Mouse (Mus musculus) frontal cortex, postnatal 36 days (tissue): ENCODE results near the gene Pfas.

Source experiments
- DNase-seq, 2 experiments: peaks; one replicate each; pipeline ENCODE4 v3.0.0; 2022; ENCODE audit warnings: low spot score in 2 of 2

Pfas gene

DNA sequence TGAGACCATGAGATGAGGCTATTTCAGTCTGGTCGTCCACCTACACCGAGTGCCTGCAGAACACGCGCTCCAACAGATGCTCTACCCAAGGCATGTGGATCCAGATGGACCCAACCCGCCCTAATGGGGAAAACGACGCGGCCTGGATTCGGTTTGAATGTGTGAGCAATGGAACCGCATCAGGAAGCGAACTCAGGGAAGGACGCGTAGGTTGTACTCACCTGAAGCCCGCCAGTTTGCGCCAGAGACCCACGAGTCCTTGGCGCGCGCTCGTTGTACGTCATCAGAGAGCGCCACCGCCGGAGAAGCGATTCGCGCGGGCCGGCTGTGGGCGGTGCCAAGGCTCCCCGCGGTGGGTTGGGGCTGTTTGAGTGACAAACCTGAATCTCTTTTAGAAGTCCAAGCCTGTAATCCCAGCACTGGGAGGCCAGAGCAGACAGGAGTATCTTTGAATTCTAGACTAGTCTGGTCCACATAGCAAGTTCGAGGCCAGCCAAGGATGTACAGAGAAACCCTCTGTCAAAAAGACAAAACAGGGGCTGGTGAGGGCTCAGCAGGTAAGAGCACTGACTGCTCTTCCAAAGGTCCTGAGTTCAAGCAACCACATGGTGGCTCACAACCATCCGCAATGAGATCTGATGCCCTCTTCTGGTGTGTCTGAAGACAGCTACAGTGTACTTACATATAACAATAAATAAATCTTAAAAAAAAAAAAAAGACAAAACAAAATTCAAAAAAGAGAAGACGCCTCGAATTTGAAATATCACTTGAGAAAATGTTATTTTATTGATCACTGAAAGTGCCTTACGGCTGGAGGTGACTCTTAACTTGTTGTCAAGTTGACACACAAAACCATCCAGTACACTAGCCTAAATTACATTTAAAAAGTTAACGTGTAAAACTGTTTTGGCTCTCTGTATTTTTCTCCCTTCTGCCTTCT lies at the start of gene Pfas:
TSS of gene Pfas (minus strand) at position 279 of the 940 bp plus-strand sequence.
- DNase-seq: peak; percentile 91 to 95

DNA sequence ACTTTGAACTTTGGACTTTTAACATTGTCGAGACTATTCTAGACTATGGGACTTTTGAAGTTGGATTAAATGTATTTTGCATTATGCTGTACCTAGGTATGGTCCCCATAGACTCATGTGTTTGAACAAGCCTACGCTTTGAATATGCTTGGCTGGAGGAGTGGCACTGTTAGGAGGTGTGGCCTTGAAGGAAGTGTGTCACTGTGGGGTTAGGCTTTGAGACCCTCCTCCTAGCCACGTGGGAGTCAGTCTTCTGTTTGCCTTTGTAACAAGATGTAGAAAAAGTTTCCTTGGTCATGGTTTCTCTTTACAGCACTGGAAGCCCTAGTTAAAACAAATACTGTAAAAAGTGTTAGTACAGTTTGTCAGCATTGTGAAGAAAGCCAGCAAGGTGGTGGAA lies 45.6 kb upstream of the Pfas start:
- DNase-seq: no peak

GRCm38 (mm10) chr11:69052824-69053421 lies 44.7 kb upstream of the Pfas start:
- DNase-seq: no peak

DNA sequence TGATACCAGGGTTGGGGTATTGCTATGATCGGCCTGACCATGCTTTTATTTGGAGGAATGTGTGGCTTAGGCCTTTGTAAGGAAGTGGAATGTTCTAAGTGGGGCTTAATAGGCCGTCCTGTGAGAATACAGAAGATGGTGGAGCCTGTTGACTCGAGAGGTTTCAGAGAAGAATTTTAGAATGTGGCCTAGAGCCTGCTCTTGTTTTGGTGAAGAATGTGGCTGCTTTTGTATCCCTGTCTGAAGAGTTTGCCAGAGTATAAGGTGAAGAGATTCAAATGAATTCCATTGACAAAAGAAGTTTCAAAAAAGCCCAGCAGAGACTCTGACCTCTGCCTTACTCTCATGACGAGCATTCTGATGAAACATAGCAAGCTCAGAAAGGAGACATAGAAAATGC lies 43.5 kb upstream of the Pfas start:
- DNase-seq: no peak

- no peak for DNase-seq
Measured at GRCm38 (mm10) chr11:69050748-69051147, 42.5 kb upstream of the Pfas start.

DNA sequence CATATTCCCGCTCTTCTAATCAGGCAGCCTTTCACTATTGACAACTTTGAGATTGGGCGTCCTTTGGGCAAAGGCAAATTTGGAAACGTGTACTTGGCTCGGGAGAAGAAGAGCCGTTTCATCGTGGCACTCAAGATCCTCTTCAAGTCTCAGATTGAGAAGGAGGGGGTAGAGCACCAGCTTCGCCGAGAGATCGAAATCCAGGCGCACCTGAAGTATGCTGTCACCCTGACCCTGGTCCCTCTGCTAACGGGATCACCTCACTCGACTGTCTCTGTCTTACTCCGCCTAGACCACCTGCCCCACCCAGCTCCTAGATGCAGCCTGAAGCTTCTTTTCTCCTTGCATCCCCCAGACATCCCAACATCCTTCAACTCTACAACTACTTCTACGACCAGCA lies 39.9 kb upstream of the Pfas start:
- no peak for DNase-seq

GRCm38 (mm10) chr11:69047592-69047991 lies 39.3 kb upstream of the Pfas start:
- no peak for DNase-seq

GRCm38 (mm10) chr11:69046395-69046774 lies 38.1 kb upstream of the Pfas start:
- no peak for DNase-seq

DNA sequence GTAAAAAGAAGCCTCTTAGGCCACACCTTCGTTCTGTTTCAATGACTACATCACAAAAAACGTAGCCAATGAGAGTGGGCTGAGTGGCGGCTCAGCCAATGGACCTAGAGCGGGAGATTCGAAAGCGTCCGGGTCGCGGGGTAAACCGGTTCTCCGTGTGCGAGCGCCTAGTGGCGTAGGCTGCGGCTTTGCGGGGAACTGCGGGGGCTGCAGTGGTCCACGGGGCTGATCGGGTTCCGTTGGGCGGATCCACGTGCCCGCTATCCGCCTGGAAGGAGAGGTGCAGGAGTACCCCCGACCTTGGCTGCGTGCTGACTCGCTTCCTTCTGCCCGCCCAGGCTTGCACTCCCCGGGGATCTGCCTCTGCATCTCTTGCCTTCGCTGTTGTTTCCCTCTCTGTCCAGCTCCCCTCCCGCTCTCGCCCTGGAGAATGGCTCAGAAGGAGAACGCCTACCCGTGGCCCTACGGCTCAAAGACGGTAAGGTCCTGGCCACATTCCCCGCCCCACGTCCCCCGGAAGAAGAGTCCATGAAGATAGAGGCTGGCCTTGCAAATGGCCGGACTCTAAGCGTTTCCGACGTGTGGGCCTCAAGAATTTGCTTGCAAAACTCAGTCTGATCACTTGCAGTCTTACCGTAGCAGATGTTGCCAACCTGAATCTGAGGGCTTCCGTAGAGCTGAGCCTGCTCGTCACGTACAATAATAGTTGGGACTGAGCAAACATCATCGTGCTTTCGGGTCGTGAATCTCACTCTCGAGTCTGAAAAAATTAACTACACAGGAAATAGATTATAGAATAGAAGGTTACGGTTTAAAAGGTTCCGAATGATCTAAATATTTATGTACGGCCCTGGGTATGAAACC lies 37.5 kb upstream of the Pfas start, which contains the start of gene Aurkb:
TSS of gene Aurkb (plus strand) at position 117 of the 864 bp plus-strand sequence.
- DNase-seq: peak; percentile 61 to 72

DNA sequence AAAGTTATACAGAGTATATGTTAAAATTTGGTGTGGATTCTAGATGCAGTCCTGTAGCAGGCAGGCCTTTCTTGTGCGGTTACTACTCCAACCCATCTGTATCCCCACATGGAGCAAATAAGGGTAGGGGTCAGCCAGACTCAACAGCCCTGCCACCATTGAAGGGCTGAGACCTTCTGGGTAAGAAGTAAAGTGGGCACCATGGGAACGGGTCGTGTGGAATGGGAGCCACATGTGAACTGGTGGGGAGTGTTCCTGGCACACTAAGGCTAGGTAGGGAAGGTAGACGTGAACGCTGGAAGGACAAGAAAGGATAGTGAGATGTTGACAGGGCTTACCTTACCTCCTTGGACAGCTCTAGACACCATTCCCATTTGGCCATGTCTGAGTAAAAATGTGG lies 29.9 kb upstream of the Pfas start:
- DNase-seq: no peak

DNA sequence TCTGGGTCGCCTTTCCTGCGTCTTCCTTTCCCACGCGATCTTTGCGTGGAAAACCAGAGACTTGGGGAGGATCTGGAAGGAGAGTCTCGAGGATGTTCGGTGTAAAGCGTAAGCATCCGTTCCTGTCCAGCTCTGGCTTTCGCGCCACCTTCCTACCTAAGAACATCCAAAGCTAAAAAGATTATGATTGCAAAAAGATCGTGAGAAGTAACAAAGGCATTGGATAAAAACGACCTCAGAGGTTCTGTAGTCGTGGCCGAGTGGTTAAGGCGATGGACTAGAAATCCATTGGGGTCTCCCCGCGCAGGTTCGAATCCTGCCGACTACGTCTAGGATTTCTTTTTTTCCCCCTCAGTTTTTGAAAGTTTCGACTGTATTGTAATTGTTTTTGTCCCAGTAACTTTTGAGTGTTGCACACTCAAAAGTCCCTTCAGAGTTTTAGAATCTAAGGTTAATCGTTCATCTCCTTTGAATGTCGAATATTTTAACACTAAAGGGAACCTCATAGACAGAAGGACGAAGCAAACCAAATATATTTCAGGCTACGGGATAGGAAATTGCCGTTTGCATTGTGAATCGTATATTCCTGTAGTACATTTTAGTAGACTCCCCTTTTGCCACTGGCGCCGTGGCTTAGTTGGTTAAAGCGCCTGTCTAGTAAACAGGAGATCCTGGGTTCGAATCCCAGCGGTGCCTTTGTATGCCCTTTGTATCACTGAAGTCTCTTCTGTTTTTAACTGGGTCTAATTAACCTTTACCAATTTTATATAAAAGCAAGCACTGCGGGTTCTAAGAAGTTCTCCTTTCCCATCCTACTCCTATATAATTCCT lies 29.2 kb upstream of the Pfas start:
- peak; percentile 90 to 92 for DNase-seq

DNA sequence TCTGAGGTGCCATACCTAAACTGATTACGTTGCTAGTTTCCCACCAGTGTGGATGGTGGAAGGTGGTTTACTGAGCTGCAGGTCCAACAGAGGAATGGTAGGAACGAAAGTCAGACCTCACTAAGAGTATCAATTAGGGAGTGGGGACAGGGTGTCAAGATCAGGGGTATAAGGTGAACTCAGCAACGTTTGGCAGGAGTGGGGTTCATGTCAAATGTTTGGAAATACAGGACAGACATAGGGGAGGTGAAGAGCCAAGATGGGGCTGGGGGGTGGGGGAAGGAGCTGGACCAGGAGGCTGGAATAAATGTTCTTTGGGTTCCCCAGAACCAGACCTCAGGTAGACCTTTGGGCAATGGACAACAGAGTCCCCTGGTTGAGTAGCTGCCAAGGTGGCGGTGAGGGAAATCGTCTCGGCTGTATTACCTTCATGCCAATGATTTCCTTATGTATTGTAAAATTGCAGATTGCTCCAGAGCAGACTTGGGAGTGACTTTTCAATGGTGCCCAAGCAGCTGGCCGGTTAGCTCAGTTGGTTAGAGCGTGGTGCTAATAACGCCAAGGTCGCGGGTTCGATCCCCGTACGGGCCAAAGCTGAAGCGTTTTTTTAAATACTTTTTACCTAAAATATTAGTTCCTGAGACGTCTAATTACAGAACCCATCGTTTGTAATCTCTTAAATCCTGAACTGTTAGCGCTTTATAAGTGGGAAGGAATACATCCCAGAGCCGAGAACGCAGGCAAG lies 28.4 kb upstream of the Pfas start:
- peak; percentile 95 to 96 for DNase-seq

- peak; percentile 85 to 93 for DNase-seq
Measured at GRCm38 (mm10) chr11:69035849-69036248, 27.6 kb upstream of the Pfas start.

GRCm38 (mm10) chr11:69035411-69035810 lies 27.2 kb upstream of the Pfas start:
- no peak for DNase-seq

DNA sequence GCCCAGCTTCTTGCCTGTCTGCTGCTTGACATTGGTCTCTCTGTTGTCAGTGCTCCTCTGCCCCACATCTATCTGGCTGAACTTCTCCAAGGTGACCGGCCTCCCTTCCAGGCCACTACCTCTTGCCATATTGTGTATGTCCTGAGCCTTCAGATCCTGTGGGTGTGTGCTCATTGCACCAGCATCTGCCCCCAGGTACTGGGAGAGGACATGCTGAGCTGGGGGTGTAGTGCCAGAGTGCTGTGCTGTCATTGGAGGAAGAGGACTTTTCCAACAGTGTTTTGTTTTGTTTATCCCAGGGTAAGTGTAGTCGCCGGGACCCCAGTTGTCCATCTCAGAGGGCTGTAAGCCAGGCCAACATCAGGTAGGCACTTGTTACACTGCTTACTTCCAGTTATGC lies 26.3 kb upstream of the Pfas start:
- no peak for DNase-seq

DNA sequence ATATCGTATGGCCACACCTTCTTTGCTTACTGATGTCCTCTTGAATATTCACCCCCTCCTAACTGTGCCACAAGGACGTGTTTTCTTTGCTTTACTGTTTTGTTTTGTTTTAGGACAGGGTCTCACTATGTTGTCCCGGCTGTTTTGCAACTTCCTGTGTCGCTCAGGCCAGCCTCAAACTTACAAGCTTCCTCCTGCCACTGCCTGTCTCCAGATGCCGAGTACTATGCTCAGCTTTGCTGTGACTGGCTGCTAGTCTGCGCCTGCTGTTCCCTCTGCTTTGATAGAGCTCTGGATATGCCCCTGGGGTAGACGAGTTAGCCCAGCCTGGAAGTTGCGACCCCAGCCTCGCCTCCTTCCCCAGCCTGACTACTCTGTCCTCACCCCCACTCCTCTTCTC lies 25.3 kb upstream of the Pfas start:
- no peak for DNase-seq

DNA sequence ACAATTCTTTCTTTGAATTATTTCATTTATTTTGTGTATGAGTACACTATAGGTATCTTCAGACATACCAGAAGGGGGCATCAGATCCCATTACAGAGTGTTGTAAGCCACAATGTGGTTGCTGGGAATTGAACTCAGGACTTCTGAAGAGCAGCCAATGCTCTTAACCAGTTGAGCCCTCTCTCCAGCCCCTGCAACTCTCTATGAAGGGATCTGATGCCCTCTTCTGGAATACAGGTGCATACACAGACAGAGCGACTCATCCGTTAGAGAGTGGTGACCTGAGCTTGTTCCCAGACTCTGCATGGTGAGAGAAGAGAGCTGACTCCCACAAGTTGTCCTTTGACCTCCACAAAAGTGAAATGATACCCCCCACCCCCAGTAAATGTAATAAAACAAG lies 20.5 kb upstream of the Pfas start:
- no peak for DNase-seq

DNA sequence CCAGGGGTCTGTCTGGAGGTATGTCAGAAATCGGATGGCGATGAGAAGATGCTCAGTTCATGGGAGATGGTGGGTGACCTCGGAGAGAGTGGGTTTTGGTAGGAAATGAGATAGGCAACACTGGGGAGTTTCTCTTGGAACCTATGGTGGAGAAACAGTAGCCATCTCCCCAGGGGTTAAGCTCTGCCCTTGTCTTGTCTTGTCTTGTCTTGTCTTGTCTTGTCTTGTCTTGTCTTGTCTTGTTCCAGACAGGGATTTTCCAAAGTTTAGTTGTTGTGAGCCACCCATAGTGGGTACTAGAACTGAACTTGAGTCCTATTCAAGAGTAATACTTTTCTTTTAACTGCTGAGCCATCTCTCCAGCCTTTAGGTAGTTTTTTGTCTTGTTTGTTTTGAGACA lies 18.3 kb upstream of the Pfas start:
- no peak for DNase-seq

- no peak for DNase-seq
Measured at GRCm38 (mm10) chr11:69020691-69021090, 12.4 kb upstream of the Pfas start.

GRCm38 (mm10) chr11:69016755-69017154 lies 8.5 kb upstream of the Pfas start:
- no peak for DNase-seq
